Mouse (Mus musculus) midbrain, embryonic 16.5 days (tissue): ENCODE results near the gene Thoc3. TPM values are rescaled to one million over a fixed set of nuclear protein-coding genes. Genes with fewer than 3 reads are reported as not detected.

Experiments used
- ATAC-seq: fragments of 200-750 bp; cut with Nextera tagmentation; 2 replicates; pipeline ENCODE4 v1.8.0; 2017; ENCODE audit warnings: moderate TSS enrichment
- H3K27ac ChIP-seq: fragments of 300-500 bp; sonication (generic); 2 replicates; pipeline ENCODE4 v1.5.1; 2014; ENCODE audit warnings: mild to moderate bottlenecking, low read length, mixed read lengths
- H3K27me3 ChIP-seq: fragments of 300-500 bp; sonication (generic); 2 replicates; pipeline ENCODE4 v1.6.1; 2014; ENCODE audit warnings: low read depth, low read length, mixed read lengths; ENCODE audit not compliant: control insufficient read depth, insufficient read depth
- H3K36me3 ChIP-seq: fragments of 300-500 bp; sonication (generic); 2 replicates; pipeline ENCODE4 v1.6.1; 2014; ENCODE audit warnings: mild to moderate bottlenecking, low read length, moderate library complexity, mixed read lengths; ENCODE audit not compliant: control insufficient read depth, insufficient read depth
- H3K4me1 ChIP-seq: fragments of 300-500 bp; sonication (generic); 2 replicates; pipeline ENCODE4 v1.6.1; 2014; ENCODE audit warnings: mild to moderate bottlenecking, low read length, mixed read lengths; ENCODE audit not compliant: control insufficient read depth, insufficient read depth
- H3K4me2 ChIP-seq: fragments of 300-500 bp; sonication (generic); 2 replicates; pipeline ENCODE4 v1.6.1; 2014; ENCODE audit warnings: mild to moderate bottlenecking, low read length, mixed read lengths
- H3K4me3 ChIP-seq: fragments of 300-500 bp; sonication (generic); 2 replicates; pipeline ENCODE4 v1.5.1; 2014; ENCODE audit warnings: low read depth, mild to moderate bottlenecking, low read length, moderate library complexity, mixed read lengths
- H3K9ac ChIP-seq: fragments of 300-500 bp; sonication (generic); 2 replicates; pipeline ENCODE4 v1.6.1; 2014; ENCODE audit warnings: low read depth, low read length, mixed read lengths
- H3K9me3 ChIP-seq: fragments of 300-500 bp; sonication (generic); replicated peaks from 2 replicates; pipeline ENCODE4 v1.6.1; 2014; ENCODE audit warnings: mild to moderate bottlenecking, low read length, mixed read lengths; ENCODE audit not compliant: control insufficient read depth, poor library complexity, severe bottlenecking
- WGBS: fragments of 180-500 bp; shearing (Covaris S2); extraction: QIAGEN DNeasy Blood & Tissue Kit; methylation state at CpG from one replicate; pipeline ENCODE4 v1.1.7; 2014; 5-methylcytosine and 5-hydroxymethylcytosine counted together
- polyA plus RNA-seq: library from polyadenylated mRNA; unstranded; fragments of >200 nt; fragmentation: Nextera tagmentation; extraction: Ambion mirVana; gene quantifications from 2 replicates; pipeline ENCODE4 v1.2.1, GENCODE M21; 2015

Thoc3 gene
- polyA plus RNA-seq, 1 experiment from 2014 or later = 110 TPM

DNA sequence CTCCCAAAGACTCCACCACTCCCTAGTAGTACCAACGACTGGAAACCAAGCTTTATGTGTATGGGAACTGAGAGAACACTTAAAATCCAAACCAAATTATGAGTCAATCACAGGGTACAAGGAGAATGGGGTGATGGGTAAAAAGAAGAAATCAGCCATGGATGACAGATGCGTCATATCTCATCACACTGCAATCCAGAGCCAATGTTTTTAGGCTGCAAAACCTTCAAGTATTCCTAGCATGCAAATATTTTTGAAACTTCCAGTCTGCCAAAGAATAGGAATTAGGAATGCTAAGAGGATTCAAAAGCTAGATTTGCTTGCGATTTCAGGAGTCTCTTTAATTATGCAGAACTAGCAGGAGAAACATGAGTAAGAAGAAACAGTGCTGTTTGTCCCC is 39.9 kb downstream of the Thoc3 start:
- no peak overlapping the region for H3K4me3 ChIP-seq
- no peak overlapping the region for H3K4me2 ChIP-seq
- H3K4me1 ChIP-seq = peaks cover 4% of the 10 kb centered on the region; the same call in 1 of the 2 replicates
- WGBS = 80% methylated on average over 3 of the region's 3 CpGs
- no peaks in the 10 kb centered on the region for H3K9me3 ChIP-seq
- H3K27me3 ChIP-seq = no peaks in the 10 kb centered on the region
- H3K9ac ChIP-seq = no peak overlapping the region
- ATAC-seq = no peak
- H3K36me3 ChIP-seq = no peaks in the 10 kb centered on the region
- H3K27ac ChIP-seq = no peak overlapping the region

DNA sequence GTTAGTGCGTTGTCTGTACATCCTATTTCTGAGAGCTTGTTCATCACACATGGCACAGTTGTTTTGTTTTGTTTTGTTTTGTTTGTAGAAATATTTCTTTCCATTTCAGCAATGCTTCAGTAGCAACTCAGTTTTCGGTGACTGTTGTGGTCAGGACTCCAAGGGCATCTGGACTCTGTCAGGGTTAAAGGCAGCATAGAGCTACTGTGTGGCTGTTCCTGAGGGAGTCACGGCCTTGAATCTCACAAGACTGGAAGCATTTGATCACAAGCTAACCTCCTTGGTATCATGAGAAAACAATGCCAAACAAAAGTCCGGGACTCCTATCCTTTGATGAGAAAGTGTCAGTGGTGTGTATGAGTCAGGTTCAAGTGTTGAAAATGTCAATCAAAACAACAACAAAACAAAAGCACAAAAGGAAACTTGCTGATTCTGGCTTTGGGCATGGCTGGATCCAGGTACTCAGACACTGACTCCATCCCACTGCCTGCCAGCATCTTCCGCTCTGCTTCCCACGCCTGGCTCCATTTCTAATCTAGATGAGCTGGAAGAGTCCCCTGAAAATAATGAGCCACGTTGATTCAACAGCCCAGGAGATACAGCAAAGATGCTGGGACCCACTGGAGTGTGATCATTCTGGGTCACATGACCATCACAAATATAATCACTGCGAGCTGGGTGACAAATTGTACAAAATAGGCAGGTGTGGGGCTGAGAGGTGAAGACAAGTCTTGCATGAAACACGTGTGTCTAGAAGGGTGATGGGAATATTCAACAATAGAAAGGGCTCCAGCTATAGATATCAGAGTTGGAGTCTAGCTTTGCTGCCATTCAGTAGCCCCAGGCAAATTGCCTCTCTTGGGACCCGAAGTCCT is 41.6 kb downstream of the Thoc3 start:
- H3K9me3 ChIP-seq = no peaks in the 10 kb centered on the region
- no peak overlapping the region for H3K4me3 ChIP-seq
- H3K36me3 ChIP-seq = no peaks in the 10 kb centered on the region
- H3K27me3 ChIP-seq = no peaks in the 10 kb centered on the region
- no peak overlapping the region for H3K9ac ChIP-seq
- no peak overlapping the region for H3K4me2 ChIP-seq
- 74% methylated on average over 10 of the region's 10 CpGs for WGBS
- no peak for ATAC-seq
- peaks cover 4% of the 10 kb centered on the region; the same call in 1 of the 2 replicates for H3K4me1 ChIP-seq
- H3K27ac ChIP-seq = no peak overlapping the region

DNA sequence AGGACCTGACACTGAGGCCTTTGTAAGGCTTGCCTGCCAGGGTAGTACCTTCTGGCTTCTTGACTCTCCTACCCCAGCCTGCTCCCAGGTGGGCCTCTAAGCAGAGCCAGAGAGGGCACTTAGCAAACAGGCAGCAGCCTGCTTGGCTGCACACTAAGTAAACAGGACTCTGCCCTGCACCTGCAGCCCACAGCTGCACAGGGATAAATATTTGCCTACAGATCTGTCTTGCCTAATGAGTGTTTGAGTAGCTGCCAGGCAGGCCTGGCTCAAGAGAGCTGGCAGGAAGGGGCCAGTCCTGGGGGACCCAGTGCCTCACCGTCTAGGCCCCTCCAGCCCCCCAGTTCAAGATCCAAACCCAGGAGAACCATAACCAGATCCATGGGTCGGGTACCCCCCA is 43.4 kb downstream of the Thoc3 start:
- no peaks in the 10 kb centered on the region for H3K36me3 ChIP-seq
- H3K4me3 ChIP-seq = no peak overlapping the region
- H3K4me1 ChIP-seq = peaks cover 4% of the 10 kb centered on the region; the same call in 1 of the 2 replicates
- H3K9me3 ChIP-seq = no peaks in the 10 kb centered on the region
- ATAC-seq = peak; percentile 42; the same call in 1 of the 2 replicates
- 46% methylated on average over 2 of the region's 2 CpGs for WGBS
- no peaks in the 10 kb centered on the region for H3K27me3 ChIP-seq
- H3K27ac ChIP-seq = no peak overlapping the region; the same call in 1 of the 2 replicates
- 0 out of 2 replicates have a peak overlapping the region, but pooled peaks have one; percentile 10 for H3K9ac ChIP-seq
- H3K4me2 ChIP-seq = no peak overlapping the region

GRCm38 (mm10) chr13:54420226-54420625 is 48.4 kb downstream of the Thoc3 start:
- H3K9ac ChIP-seq = no peak overlapping the region
- no peaks in the 10 kb centered on the region for H3K36me3 ChIP-seq
- no peak overlapping the region for H3K4me2 ChIP-seq
- no peak for ATAC-seq
- H3K9me3 ChIP-seq = no peaks in the 10 kb centered on the region
- no peak overlapping the region for H3K4me3 ChIP-seq
- peaks cover 7% of the 10 kb centered on the region for H3K4me1 ChIP-seq
- no peak overlapping the region for H3K27ac ChIP-seq
- 73% methylated on average over 12 of the region's 12 CpGs for WGBS
- H3K27me3 ChIP-seq = no peaks in the 10 kb centered on the region

- Histone ChIP-seq H3K27ac (peak overlapping the region; percentile 47; the same call in 1 of the 2 replicates), H3K27me3 (no peaks in the 10 kb centered on the region), H3K9ac (no peak overlapping the region), H3K36me3 (no peaks in the 10 kb centered on the region), H3K4me1 (peaks cover 5% of the 10 kb centered on the region), H3K4me3 (no peak overlapping the region), H3K4me2 (no peak overlapping the region), H3K9me3 (no peaks in the 10 kb centered on the region)
- peak; percentile 51 for ATAC-seq
- 49% methylated on average over 10 of the region's 10 CpGs for WGBS
These were observed 49.8 kb downstream of the Thoc3 start for GRCm38 (mm10) chr13:54418781-54419327.

DNA sequence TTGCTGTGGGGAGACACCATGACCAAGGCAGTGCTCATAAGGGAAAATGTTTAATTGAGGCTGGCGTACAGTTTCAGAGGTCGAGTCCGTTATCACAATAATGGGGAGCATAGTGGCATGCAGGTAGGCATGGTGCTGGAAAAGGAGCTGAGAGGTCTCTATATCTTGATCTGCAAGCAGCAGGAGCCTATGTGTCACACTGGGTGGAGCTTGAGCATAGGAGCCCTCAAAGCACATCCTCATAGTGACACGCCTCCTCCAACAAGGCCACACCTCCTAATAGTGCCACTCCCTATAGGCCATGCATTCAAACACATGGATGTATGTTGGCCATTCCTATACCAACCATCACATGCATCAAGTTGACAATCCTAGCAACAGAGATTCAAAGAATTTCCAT is 53.6 kb downstream of the Thoc3 start:
- H3K36me3 ChIP-seq = no peaks in the 10 kb centered on the region
- no peak overlapping the region for H3K27ac ChIP-seq
- WGBS = 97% methylated on average over 4 of the region's 4 CpGs
- H3K9me3 ChIP-seq = no peaks in the 10 kb centered on the region
- ATAC-seq = no peak
- H3K27me3 ChIP-seq = no peaks in the 10 kb centered on the region
- no peak overlapping the region for H3K4me2 ChIP-seq
- no peak overlapping the region for H3K9ac ChIP-seq
- no peak overlapping the region for H3K4me3 ChIP-seq
- peaks cover 9% of the 10 kb centered on the region for H3K4me1 ChIP-seq

- no peak for ATAC-seq
- peaks cover 4% of the 10 kb centered on the region; the same call in 1 of the 2 replicates for H3K4me1 ChIP-seq
- H3K27me3 ChIP-seq = no peaks in the 10 kb centered on the region
- no peaks in the 10 kb centered on the region for H3K9me3 ChIP-seq
- no peak overlapping the region for H3K27ac ChIP-seq
- H3K4me2 ChIP-seq = no peak overlapping the region
- H3K4me3 ChIP-seq = no peak overlapping the region
- no peak overlapping the region for H3K9ac ChIP-seq
- WGBS = 85% methylated on average over 4 of the region's 4 CpGs
- H3K36me3 ChIP-seq = no peaks in the 10 kb centered on the region
These were observed 55.9 kb downstream of the Thoc3 start for GRCm38 (mm10) chr13:54412721-54413120.

DNA sequence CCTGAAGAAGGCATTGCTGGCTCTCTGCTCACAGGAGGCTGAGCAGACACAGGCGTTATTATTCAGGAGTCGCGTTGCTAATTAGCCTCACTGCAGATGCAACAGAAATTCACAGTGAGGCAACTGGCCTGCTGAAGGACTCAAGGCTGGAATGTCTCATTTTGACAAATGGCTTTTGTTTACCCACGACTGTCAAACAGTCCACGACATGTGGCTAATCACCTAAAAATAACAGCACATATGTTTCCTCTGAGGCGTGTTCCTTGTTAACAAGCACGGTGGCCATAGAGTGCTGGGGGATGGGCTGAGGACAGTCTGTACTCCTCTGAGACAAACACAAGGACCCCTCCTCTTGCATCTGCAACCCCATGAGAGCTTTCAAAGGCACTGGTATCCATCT is 56.4 kb downstream of the Thoc3 start:
- 24% methylated on average over 7 of the region's 7 CpGs for WGBS
- ATAC-seq = no peak

GRCm38 (mm10) chr13:54411656-54412055 is 57.0 kb downstream of the Thoc3 start:
- Histone ChIP-seq H3K27ac (no peak overlapping the region), H3K4me1 (peaks cover 4% of the 10 kb centered on the region; the same call in 1 of the 2 replicates), H3K9me3 (no peaks in the 10 kb centered on the region), H3K27me3 (no peaks in the 10 kb centered on the region), H3K9ac (no peak overlapping the region), H3K4me2 (no peak overlapping the region), H3K36me3 (no peaks in the 10 kb centered on the region), H3K4me3 (no peak overlapping the region)
- 82% methylated on average over 3 of the region's 3 CpGs for WGBS
- no peak for ATAC-seq

More for the DNA sequence above, 56.4 kb downstream of the Thoc3 start:
- no peaks in the 10 kb centered on the region for H3K36me3 ChIP-seq
- no peaks in the 10 kb centered on the region for H3K27me3 ChIP-seq
- no peaks in the 10 kb centered on the region for H3K9me3 ChIP-seq
- H3K27ac ChIP-seq = no peak overlapping the region
- H3K4me1 ChIP-seq = peaks cover 4% of the 10 kb centered on the region; the same call in 1 of the 2 replicates
- no peak overlapping the region for H3K4me3 ChIP-seq
- H3K9ac ChIP-seq = no peak overlapping the region
- H3K4me2 ChIP-seq = no peak overlapping the region
